Mouse (Mus musculus) heart, postnatal 0 days (tissue): ENCODE measurements around the gene Myo3b. TPM values are rescaled to one million over a fixed set of nuclear protein-coding genes. Genes with fewer than 3 reads are reported as not detected.

Experiments used
- ATAC-seq: fragments of 200-750 bp; cut with Nextera tagmentation; 2 replicates; pipeline ENCODE4 v1.8.0; 2017; ENCODE audit warnings: low read depth, moderate number of reproducible peaks, moderate library complexity; ENCODE audit not compliant: insufficient read depth
- DNase-seq: peaks from one replicate; pipeline ENCODE4 v3.0.0-alpha.2; 2016; ENCODE audit warnings: low spot score
- H3K27ac ChIP-seq: fragments of 300-500 bp; sonication (generic); 2 replicates; pipeline ENCODE4 v1.5.1; 2014; ENCODE audit warnings: low read depth, mild to moderate bottlenecking
- H3K27me3 ChIP-seq: fragments of 300-500 bp; sonication (generic); 2 replicates; pipeline ENCODE4 v1.6.1; 2014; ENCODE audit warnings: low read length, mixed read lengths; ENCODE audit not compliant: control insufficient read depth, insufficient read depth
- H3K36me3 ChIP-seq: fragments of 300-500 bp; sonication (generic); replicated peaks from 2 replicates; pipeline ENCODE4 v1.6.1; 2014; ENCODE audit warnings: low read length, mixed read lengths; ENCODE audit not compliant: control insufficient read depth, insufficient read depth
- H3K4me1 ChIP-seq: fragments of 300-500 bp; sonication (generic); 2 replicates; pipeline ENCODE4 v1.6.1; 2014; ENCODE audit warnings: antibody characterized with exemption; ENCODE audit not compliant: control insufficient read depth, insufficient read depth
- H3K4me2 ChIP-seq: fragments of 300-500 bp; sonication (generic); 2 replicates; pipeline ENCODE4 v1.6.1; 2014; ENCODE audit warnings: low read depth, mild to moderate bottlenecking, low read length, moderate library complexity
- H3K4me3 ChIP-seq: fragments of 300-500 bp; sonication (generic); 2 replicates; pipeline ENCODE4 v1.5.1; 2014; ENCODE audit warnings: low read depth, low read length
- H3K9ac ChIP-seq: fragments of 300-500 bp; sonication (generic); replicated peaks from 2 replicates; pipeline ENCODE4 v1.6.1; 2014; ENCODE audit warnings: low read depth, low read length, mixed read lengths
- H3K9me3 ChIP-seq: fragments of 300-500 bp; sonication (generic); replicated peaks from 2 replicates; pipeline ENCODE4 v1.6.1; 2016; ENCODE audit warnings: low read length; ENCODE audit not compliant: control insufficient read depth
- CTCF ChIP-seq: IDR thresholded peaks from 2 replicates; pipeline ENCODE4 v1.5.1; 2016; ENCODE audit warnings: antibody characterized with exemption, control low read depth, low read depth
- EP300 ChIP-seq: IDR thresholded peaks from 2 replicates; pipeline ENCODE4 v1.6.1; 2016; ENCODE audit warnings: antibody characterized with exemption, low read depth
- WGBS: fragments of 180-500 bp; shearing (Covaris S2); extraction: QIAGEN DNeasy Blood & Tissue Kit; methylation state at CpG from one replicate; pipeline ENCODE4 v1.1.7; 2014; 5-methylcytosine and 5-hydroxymethylcytosine counted together
- polyA plus RNA-seq: library from polyadenylated mRNA; unstranded; fragments of >200 nt; fragmentation: Nextera tagmentation; extraction: Ambion mirVana; gene quantifications from 2 replicates; pipeline ENCODE4 v1.2.1, GENCODE M21; 2015
- total RNA-seq: library from RNA; depleted of rRNA; stranded (reverse); fragments of >200 nt; gene quantifications from 2 replicates; pipeline ENCODE4 v1.2.3, GENCODE M21; 2014; ENCODE audit warnings: low replicate concordance

Myo3b gene
- total and polyA plus RNA-seq, 2 experiments from 2014 or later: 0.04 to 0.15 TPM

DNA sequence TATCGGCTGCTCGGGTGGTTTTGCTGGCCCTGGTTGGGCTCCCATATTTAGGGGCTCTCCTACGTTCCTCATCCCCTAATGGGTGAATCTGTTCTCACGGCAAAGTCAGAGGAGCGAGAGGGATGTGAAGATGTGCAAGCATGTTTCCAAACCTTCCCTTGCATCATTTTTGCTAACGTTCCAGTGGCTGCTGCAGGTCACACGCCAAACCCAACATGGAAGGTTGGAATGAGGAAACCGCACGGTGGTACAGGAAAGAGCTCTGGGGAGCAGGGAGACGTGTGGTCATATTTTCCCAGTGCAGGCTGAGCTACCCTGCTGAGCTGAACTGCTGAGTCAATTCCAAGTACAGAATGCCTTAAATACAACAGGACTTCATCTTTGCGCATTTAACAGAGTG lies 8.9 kb downstream of the Myo3b start:
- TF ChIP-seq CTCF (no peak), EP300 (no peak)
- ATAC-seq: no peak

DNA sequence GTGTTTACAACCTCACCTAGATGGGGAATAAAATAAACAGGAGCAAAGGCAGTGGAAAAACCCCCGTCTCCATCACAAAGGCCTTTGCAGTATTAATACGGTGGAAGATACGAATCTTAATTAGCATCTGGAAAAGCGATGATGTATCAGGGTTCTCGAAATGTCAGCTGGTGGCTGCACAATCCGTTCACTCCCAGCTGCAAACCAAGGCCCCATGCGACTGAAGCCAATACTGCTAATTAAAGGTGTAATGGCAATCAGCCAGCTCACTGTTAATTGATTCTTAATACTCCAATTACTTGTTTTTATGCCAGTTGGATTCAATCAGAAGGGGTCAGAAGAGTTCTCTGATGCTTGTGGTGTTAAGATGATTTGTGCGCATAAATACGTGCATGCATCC lies 14.9 kb downstream of the Myo3b start:
- Histone ChIP-seq H3K9me3 (no peaks in the 10 kb centered on the region), H3K4me2 (no peak overlapping the region), H3K4me1 (no peaks in the 10 kb centered on the region), H3K36me3 (no peaks in the 10 kb centered on the region), H3K4me3 (no peak overlapping the region), H3K27me3 (no peaks in the 10 kb centered on the region), H3K9ac (no peak overlapping the region), H3K27ac (no peak overlapping the region)
- ATAC-seq (no peak), DNase-seq (no peak)
- TF ChIP-seq EP300 (no peak), CTCF (no peak)
- 88% methylated on average over 9 of the region's 9 CpGs for WGBS

More for the DNA sequence above, 8.9 kb downstream of the Myo3b start:
- DNase-seq: no peak
- H3K4me2 ChIP-seq: no peak overlapping the region
- H3K36me3 ChIP-seq: no peaks in the 10 kb centered on the region
- no peak overlapping the region for H3K4me3 ChIP-seq
- no peaks in the 10 kb centered on the region for H3K27me3 ChIP-seq
- H3K9ac ChIP-seq: no peak overlapping the region
- no peaks in the 10 kb centered on the region for H3K9me3 ChIP-seq
- H3K27ac ChIP-seq: no peak overlapping the region
- 79% methylated on average over 11 of the region's 11 CpGs for WGBS
- no peaks in the 10 kb centered on the region for H3K4me1 ChIP-seq

DNA sequence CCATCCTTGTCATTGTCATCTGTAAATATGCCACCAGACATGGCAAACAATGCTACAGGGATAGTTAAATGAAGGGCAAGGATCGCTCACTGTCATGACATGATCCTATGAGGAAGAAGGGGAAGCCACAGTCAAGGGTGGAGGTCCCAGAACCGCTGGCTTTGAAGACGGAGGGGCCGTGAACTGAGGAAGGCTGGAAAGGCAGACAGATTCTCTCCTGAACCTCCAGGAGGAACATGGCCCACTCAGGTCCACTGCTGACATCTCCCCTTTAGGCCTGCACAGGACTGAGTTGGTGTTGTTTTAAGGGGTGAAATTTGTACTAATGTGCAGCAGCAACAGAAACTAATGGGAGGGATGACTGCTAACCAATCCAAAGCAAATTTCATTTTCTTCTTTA lies 19.3 kb downstream of the Myo3b start:
- Histone ChIP-seq H3K4me2 (no peak overlapping the region), H3K36me3 (no peaks in the 10 kb centered on the region), H3K9me3 (no peaks in the 10 kb centered on the region), H3K4me1 (no peaks in the 10 kb centered on the region), H3K27me3 (no peaks in the 10 kb centered on the region), H3K9ac (no peak overlapping the region), H3K27ac (no peak overlapping the region), H3K4me3 (no peak overlapping the region)
- DNase-seq (no peak), ATAC-seq (no peak)
- 84% methylated on average over 4 of the region's 4 CpGs for WGBS
- no peak for TF ChIP-seq CTCF
- no peak for TF ChIP-seq EP300

DNA sequence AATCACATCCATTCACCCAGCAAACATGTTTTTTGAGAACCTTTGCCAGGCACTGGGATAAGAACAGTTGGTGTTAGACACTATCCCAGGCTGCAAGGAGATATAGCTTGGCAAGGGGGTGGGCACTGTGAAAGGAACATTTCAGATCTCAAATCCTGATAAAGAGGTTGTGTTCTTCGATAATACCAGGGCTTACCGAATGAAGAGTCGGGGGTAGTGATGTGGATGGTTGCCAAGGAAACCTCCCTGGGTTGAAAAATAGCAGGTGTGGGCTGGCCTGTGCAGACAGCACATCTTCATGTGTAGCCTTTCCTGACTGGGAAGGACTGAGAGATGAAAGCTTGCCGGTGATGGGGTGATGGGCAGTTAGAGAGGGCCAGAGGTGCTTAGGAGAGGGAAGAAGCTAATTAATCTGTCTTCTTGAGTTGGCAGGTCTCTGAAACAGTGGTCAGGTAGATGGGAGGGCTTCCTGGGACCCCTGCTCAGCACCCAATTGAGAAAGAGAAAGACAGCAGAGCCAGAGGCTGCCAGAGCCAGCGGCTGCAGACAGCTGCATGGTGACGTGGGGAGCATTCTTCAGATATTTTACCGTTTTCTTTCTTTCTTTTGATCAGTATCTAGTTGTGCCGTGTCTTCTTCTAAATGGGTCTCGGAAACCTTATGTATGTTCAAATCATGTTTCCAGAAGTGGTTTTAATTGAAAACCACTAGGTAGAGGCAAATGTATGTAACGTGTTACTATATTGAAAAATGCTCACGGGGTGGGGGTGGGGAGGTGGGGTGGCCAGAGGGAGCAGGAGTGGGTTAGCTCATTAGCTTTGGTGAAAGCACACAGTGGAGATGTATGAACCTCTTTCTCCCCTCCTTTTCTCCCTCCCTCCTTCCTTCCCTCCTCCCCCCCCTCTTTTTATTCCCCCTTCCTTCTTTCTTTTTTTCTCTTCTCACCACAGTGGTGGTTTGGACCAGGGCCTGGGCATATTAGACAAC lies 21.7 kb downstream of the Myo3b start:
- no peak for DNase-seq
- Histone ChIP-seq H3K36me3 (no peaks in the 10 kb centered on the region), H3K27me3 (no peaks in the 10 kb centered on the region), H3K4me3 (no peak overlapping the region), H3K4me1 (no peaks in the 10 kb centered on the region), H3K4me2 (no peak overlapping the region), H3K9ac (no peak overlapping the region), H3K27ac (no peak overlapping the region), H3K9me3 (no peaks in the 10 kb centered on the region)
- WGBS: 56% methylated on average over 11 of the region's 11 CpGs
- ATAC-seq: no peak
- TF ChIP-seq CTCF: no peak
- TF ChIP-seq EP300: no peak

DNA sequence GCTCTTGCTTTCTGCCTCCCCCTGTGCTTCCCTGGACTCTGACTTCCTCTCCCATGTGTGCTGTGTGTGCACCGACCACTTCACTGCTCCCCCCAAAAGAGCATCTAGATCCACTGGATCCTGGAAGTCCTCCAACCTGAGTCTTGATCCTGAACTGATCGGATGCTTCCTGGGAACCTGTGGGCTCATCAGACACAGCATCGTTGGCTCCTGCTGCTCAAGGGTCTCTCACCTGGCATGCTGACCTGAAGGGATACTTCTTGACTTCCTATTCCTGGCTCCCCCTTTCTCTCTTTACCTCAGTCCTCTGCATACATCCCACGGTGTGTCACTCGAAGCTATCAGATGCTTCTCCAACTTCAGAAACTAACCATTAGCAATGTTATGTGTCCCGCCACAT lies 26.2 kb downstream of the Myo3b start:
- DNase-seq: no peak

More for the DNA sequence above, 26.2 kb downstream of the Myo3b start:
- H3K4me2 ChIP-seq: no peak overlapping the region
- H3K36me3 ChIP-seq: no peaks in the 10 kb centered on the region
- no peaks in the 10 kb centered on the region for H3K9me3 ChIP-seq
- H3K27me3 ChIP-seq: no peaks in the 10 kb centered on the region
- TF ChIP-seq EP300: no peak
- TF ChIP-seq CTCF: no peak
- 77% methylated on average over 6 of the region's 6 CpGs for WGBS
- H3K27ac ChIP-seq: no peak overlapping the region
- H3K4me3 ChIP-seq: no peak overlapping the region
- H3K4me1 ChIP-seq: no peaks in the 10 kb centered on the region; the same call in 1 of the 2 replicates
- ATAC-seq: no peak
- H3K9ac ChIP-seq: no peak overlapping the region
